Mouse (Mus musculus): Measurements from ENCODE around the gene Ppfibp1.

DNA sequence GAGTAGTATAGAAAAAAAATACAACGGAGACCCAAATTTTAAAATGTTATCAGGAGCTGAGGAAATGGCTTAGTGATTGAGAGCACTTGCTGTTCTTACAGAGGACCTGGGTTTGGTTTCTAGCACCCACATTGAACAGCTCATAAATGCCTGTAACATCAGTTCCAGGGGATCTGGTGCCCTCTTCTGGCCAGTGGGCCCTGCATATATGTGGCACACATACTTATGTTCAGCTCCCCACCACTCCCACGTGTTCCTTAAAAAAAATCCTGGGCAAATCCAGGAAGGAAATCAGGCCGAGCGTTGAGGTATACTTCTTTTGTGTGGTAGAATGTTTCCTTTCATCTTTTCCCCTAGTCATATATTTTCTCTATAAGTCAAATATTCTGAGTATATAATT is 13.6 kb downstream of the Ppfibp1 start:
- TF ChIP-seq CTCF (IDR thresholded peaks at IDR 0.05; ENCODE audit: low read depth, low read length) (no peak), GATA1 (IDR thresholded peaks at IDR 0.05; ENCODE audit: borderline replicate concordance, low read length) (no peak)

Data from G1E (cell line).